Mouse (Mus musculus): Measurements from ENCODE around the gene Bloc1s4.

DNA sequence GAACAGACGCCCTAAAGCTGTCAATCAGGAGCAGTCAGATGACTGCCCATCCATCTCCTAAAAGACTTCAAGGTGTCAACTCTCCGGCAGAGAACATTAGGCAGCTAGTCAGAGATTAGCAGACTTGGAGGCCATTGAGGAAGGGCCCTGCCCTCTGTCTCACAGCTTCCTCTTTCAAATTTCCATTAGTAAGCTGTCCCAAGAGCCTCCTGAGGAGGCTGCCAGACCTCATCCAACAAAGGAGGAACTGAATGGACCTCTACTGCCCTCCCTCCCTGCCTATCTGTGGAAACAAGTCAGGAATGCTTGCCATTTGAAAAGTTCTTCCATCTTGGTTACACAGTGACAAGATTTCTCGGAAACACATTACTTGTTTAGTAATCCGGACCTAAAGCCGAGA is 36.6 kb downstream of the Bloc1s4 start:
- TF ChIP-seq GATA1 (IDR thresholded peaks at IDR 0.05; ENCODE audit: borderline replicate concordance, low read length) (no peak), FLI1 (IDR thresholded peaks at IDR 0.05; ENCODE audit: low read length) (no peak)
